ENCODE assay signal across 27 mouse cellular contexts in genomic region chr3:85635126-85635419, GRCm38 (mm10).
DNase-seq lines count a peak whose midpoint lies in the region; ATAC-seq and TF ChIP-seq lines count a peak whose summit lies in the region.
"Had no signal": no experiment of that assay in that cellular context is flagged by ENCODE, and none has a peak within 500 bp of the region (broad histone marks: within the 10 kb centered on the region; RNA-seq: fewer than 3 reads in every experiment).

No protein-coding gene starts in this region.

- no peak overlapping the region for H3K4me2 ChIP-seq in heart, embryonic 13.5 days
- no peak overlapping the region for H3K4me2 ChIP-seq in kidney, embryonic 15.5 days
- H3K4me2 ChIP-seq in stomach, postnatal 0 days (replicated peaks; ENCODE audit: low read depth) = no peak overlapping the region
- H3K4me2 ChIP-seq: embryonic facial prominence, embryonic 12.5 days; heart, embryonic 15.5 days; limb, embryonic 13.5 days; liver, embryonic 11.5 days; lung, embryonic 15.5 days; neural tube, embryonic 12.5 days had no signal

- no peak for ATAC-seq in heart, embryonic 13.5 days (ENCODE audit: extremely low read depth, insufficient number of reproducible peaks, low FRiP score, low TSS enrichment)
- peak; percentile 21; the same call in 1 of the 2 replicates for ATAC-seq in kidney, embryonic 15.5 days (replicated peaks; ENCODE audit: low FRiP score)
- ATAC-seq in stomach, postnatal 0 days (ENCODE audit: low FRiP score, low TSS enrichment) = no peak; the same call in 1 of the 2 replicates
- ATAC-seq in monocyte, adult 5-6 weeks (replicated peaks; ENCODE audit: insufficient number of reproducible peaks, low FRiP score, low TSS enrichment, poor library complexity, severe bottlenecking) = no peak
- ATAC-seq: hindbrain, embryonic 16.5 days; midbrain, embryonic 16.5 days had no signal

- no peaks in the 10 kb centered on the region for H3K27me3 ChIP-seq in heart, embryonic 13.5 days (replicated peaks)
- no peaks in the 10 kb centered on the region for H3K27me3 ChIP-seq in kidney, embryonic 15.5 days
- H3K27me3 ChIP-seq in stomach, postnatal 0 days (ENCODE audit: control insufficient read depth, insufficient read depth, low read length) = no peaks in the 10 kb centered on the region
- H3K27me3 ChIP-seq: embryonic facial prominence, embryonic 12.5 days; heart, embryonic 15.5 days; limb, embryonic 13.5 days; lung, embryonic 15.5 days; neural tube, embryonic 12.5 days had no signal

- no peaks in the 10 kb centered on the region for H3K9me3 ChIP-seq in heart, embryonic 13.5 days
- no peaks in the 10 kb centered on the region for H3K9me3 ChIP-seq in kidney, embryonic 15.5 days (replicated peaks)
- H3K9me3 ChIP-seq in stomach, postnatal 0 days (ENCODE audit: control insufficient read depth, low read length) = no peaks in the 10 kb centered on the region
- H3K9me3 ChIP-seq: embryonic facial prominence, embryonic 12.5 days; heart, embryonic 15.5 days; limb, embryonic 13.5 days; lung, embryonic 15.5 days; midbrain, embryonic 10.5 days; neural tube, embryonic 12.5 days had no signal

- H3K4me3 ChIP-seq in heart, embryonic 13.5 days = no peak overlapping the region
- H3K4me3 ChIP-seq in kidney, embryonic 15.5 days (replicated peaks) = no peak overlapping the region
- H3K4me3 ChIP-seq in stomach, postnatal 0 days (ENCODE audit: low read depth, low read length) = no peak overlapping the region
- H3K4me3 ChIP-seq: embryonic facial prominence, embryonic 12.5 days; heart, embryonic 15.5 days; limb, embryonic 13.5 days; lung, embryonic 15.5 days; midbrain, embryonic 10.5 days; myocyte; neural tube, embryonic 12.5 days had no signal

- 46% methylated on average over 2 of the region's 2 CpGs for WGBS in heart, embryonic 13.5 days
- 26% methylated on average over 2 of the region's 2 CpGs for WGBS in kidney, embryonic 15.5 days
- whole genome bisulfite sequencing in stomach, postnatal 0 days = 36% methylated on average over 2 of the region's 2 CpGs

- intact Hi-C loops in heart, postnatal 14 days (cut with DNase I) = no loop called here

- H3K36me3 ChIP-seq in heart, embryonic 13.5 days = no peaks in the 10 kb centered on the region
- no peaks in the 10 kb centered on the region for H3K36me3 ChIP-seq in kidney, embryonic 15.5 days
- H3K36me3 ChIP-seq in stomach, postnatal 0 days (ENCODE audit: control insufficient read depth, insufficient read depth, low read length) = no peaks in the 10 kb centered on the region
- H3K36me3 ChIP-seq: embryonic facial prominence, embryonic 12.5 days; heart, embryonic 15.5 days; limb, embryonic 13.5 days; lung, embryonic 15.5 days; neural tube, embryonic 12.5 days had no signal

- TF ChIP-seq CTCF in stomach, postnatal 0 days (IDR thresholded peaks at IDR 0.05; ENCODE audit: low read depth) = no peak

- H3K9ac ChIP-seq in heart, embryonic 13.5 days = no peak overlapping the region
- H3K9ac ChIP-seq in kidney, embryonic 15.5 days = no peak overlapping the region
- H3K9ac ChIP-seq in stomach, postnatal 0 days (ENCODE audit: low read length) = no peak overlapping the region
- H3K9ac ChIP-seq: embryonic facial prominence, embryonic 12.5 days; heart, embryonic 15.5 days; limb, embryonic 13.5 days; lung, embryonic 15.5 days; neural tube, embryonic 12.5 days had no signal

- DNase-seq in heart, postnatal 14 days = no peak
- DNase-seq in kidney, adult 18-20 months = no peak
- peak; percentile 11 for DNase-seq in urinary bladder, postnatal 25 days (ENCODE audit: low spot score)
- no peak for DNase-seq in urinary bladder, adult 2 months (ENCODE audit: low spot score)
- DNase-seq in stomach, postnatal 0 days (ENCODE audit: low spot score) = no peak
- DNase-seq: adrenal gland, postnatal 25 days; cerebellum, adult 11-12 months; cerebellum, adult 9-11 months; embryo, embryonic 11 days; kidney, adult 9 months; right cerebral cortex, adult 18-20 months; spleen, adult 18-20 months; thymus, adult 2 months; thymus, postnatal 4 days had no signal

- 0 out of 2 replicates have a peak overlapping the region, but pooled peaks have one; percentile 3 for H3K27ac ChIP-seq in heart, embryonic 13.5 days (replicated peaks)
- peak overlapping the region; percentile 51; the same call in 1 of the 2 replicates for H3K27ac ChIP-seq in kidney, embryonic 15.5 days
- no peak overlapping the region; the same call in 1 of the 2 replicates for H3K27ac ChIP-seq in stomach, postnatal 0 days (replicated peaks)
- H3K27ac ChIP-seq: embryonic facial prominence, embryonic 12.5 days; limb, embryonic 13.5 days; lung, embryonic 15.5 days; midbrain, embryonic 10.5 days; neural tube, embryonic 12.5 days had no signal

- peaks cover 45% of the 10 kb centered on the region for H3K4me1 ChIP-seq in heart, embryonic 13.5 days
- peaks cover 11% of the 10 kb centered on the region; the same call in 1 of the 2 replicates for H3K4me1 ChIP-seq in kidney, embryonic 15.5 days
- no peaks in the 10 kb centered on the region for H3K4me1 ChIP-seq in stomach, postnatal 0 days (replicated peaks; ENCODE audit: control insufficient read depth, insufficient read depth)
- H3K4me1 ChIP-seq: embryonic facial prominence, embryonic 12.5 days; limb, embryonic 13.5 days; lung, embryonic 15.5 days; midbrain, embryonic 10.5 days had no signal

- TF ChIP-seq EP300 in stomach, postnatal 0 days (optimal IDR thresholded peaks at IDR 0.05) = peak; percentile 62
